Mouse (Mus musculus): ENCODE data around the gene Kif23. TPM values are rescaled to one million over a fixed set of nuclear protein-coding genes. Genes with fewer than 3 reads are reported as not detected.

Gene Kif23
- 61.9 and 66.8 TPM in 2 replicates for polyA plus RNA-seq (2016; fragmentation: Nextera tagmentation; extraction: Ambion mirVana)

DNA sequence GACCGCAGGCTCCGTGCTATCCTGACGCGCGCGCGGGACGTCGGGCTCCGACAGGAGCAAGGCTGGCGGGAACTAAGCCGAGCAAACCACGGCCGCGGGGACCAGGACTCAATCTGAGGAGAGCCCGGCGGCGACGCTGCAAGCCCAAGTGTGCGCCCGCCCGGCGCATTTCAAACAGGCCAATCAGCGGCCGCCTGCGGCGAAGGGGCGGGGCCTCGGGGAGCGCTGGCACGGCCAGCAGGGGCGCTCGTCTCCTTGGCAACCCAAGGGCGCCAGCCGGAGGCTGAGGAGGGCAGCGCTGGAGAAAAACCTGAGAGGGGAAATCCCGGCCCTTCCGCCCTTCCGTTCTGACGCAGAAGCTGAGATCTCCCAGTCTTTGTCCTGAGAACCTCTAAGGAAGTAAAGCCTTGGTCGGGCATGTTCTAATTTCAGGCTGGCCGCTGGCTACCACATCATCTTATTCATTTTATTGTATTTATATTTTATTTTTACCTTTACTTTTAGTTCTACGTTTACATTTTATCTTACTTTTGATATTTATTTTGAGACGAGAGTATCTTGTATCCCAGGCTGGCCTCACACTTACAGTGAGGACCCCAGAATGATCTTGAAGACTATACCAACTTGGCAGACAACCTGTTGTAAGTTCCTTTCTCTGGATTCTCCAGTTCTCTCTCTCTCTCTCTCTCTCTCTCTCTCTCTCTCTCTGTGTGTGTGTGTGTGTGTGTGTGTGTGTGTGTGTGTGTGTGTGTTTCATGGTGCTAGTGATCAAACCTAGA is at the start of gene Kif23:
TSS of gene Kif23 (minus strand) at position 152 of the 779 bp plus-strand sequence.
- Histone ChIP-seq H3K4me2 (replicated peaks) (peak within 1 kb of the TSS; percentile 97), H3K9me3 (no peaks in the 10 kb centered on the region), H3K9ac (peak within 1 kb of the TSS; percentile 77), H3K27me3 (replicated peaks) (no peaks in the 10 kb centered on the region), H3K27ac (no peak within 1 kb of the TSS), H3K4me1 (peaks cover 19% of the 10 kb centered on the region), H3K4me3 (peak within 1 kb of the TSS; percentile 76), H3K36me3 (peaks cover 7% of the 10 kb centered on the region; the same call in 1 of the 2 replicates)
- WGBS = under 1% methylated on average over 44 of the region's 44 CpGs
- ATAC-seq (ENCODE audit: low FRiP score, low read depth) = peak; percentile 91

DNA sequence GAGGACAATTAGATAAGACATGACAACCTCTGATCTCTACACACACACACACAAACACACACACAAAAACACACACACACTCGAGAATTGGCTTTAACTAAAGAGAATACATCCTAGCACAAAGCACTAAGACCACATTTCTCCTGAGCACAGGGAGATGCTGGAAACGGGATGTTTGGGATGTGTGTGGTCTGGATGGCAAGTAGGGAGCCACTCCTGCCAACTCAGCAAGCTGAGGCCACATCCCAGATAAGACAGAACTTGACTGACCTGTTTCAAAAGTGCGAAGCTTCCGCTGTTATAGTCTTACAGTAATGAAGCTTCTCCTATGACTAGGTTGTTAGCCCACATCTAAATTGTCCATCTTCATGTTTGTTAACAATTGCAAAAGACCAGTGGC is 44.6 kb upstream of the Kif23 start:
- Histone ChIP-seq H3K4me2 (replicated peaks) (no peak overlapping the region), H3K27me3 (replicated peaks) (no peaks in the 10 kb centered on the region), H3K9me3 (no peaks in the 10 kb centered on the region), H3K4me1 (no peaks in the 10 kb centered on the region), H3K36me3 (no peaks in the 10 kb centered on the region), H3K9ac (no peak overlapping the region), H3K4me3 (no peak overlapping the region), H3K27ac (no peak overlapping the region)
- 82% methylated on average over 4 of the region's 4 CpGs for WGBS
- ATAC-seq (ENCODE audit: low FRiP score, low read depth) = no peak

DNA sequence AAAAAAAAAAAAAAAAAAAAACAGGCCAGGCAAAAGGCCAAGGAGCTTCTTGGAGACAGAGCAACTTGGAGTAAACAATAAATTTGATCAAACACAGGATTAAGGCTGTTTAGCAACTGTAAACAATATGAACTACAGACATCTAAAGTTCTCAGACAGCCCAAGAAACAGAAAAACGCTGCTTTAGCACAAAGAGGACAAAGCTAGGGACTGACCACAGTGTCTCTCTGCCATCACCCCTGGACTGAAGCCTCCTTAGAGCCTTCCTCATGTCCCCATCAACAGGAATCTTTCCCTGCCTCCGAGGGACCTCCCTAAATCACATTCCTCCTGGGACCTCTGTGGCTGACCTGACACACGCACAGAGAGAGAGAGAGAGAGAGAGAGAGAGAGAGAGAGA is 44.2 kb upstream of the Kif23 start:
- no peaks in the 10 kb centered on the region for H3K36me3 ChIP-seq
- WGBS = 45% methylated on average over 3 of the region's 3 CpGs
- H3K27ac ChIP-seq = no peak overlapping the region
- H3K9me3 ChIP-seq = no peaks in the 10 kb centered on the region
- H3K4me1 ChIP-seq = no peaks in the 10 kb centered on the region
- no peak overlapping the region for H3K4me3 ChIP-seq
- no peak overlapping the region for H3K9ac ChIP-seq
- no peak for ATAC-seq (ENCODE audit: low FRiP score, low read depth)
- H3K4me2 ChIP-seq (replicated peaks) = no peak overlapping the region
- no peaks in the 10 kb centered on the region for H3K27me3 ChIP-seq (replicated peaks)

DNA sequence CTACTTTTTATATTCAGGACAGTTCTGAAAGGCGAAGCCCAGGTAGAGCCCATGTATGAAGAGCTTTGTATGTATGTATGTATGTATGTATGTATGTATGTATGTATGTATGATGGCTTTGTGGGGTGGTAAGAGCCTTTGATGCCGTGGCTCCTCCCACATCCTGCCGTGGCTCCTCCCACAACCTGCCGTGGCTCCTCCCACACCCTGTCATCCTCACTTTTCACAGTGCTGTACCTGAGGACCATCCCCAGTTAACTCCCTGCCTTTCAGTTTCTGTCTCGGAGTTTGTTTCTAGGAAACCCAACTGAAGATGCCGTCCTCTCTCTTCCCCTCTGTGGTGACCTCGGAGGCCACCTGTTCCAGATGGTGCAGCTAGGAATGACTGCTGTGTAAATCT is 39.5 kb upstream of the Kif23 start:
- Histone ChIP-seq H3K36me3 (no peaks in the 10 kb centered on the region), H3K4me1 (no peaks in the 10 kb centered on the region), H3K4me3 (no peak overlapping the region), H3K27me3 (replicated peaks) (no peaks in the 10 kb centered on the region), H3K9ac (no peak overlapping the region), H3K27ac (no peak overlapping the region), H3K4me2 (replicated peaks) (no peak overlapping the region), H3K9me3 (no peaks in the 10 kb centered on the region)
- whole genome bisulfite sequencing = 86% methylated on average over 7 of the region's 7 CpGs
- no peak for ATAC-seq (ENCODE audit: low FRiP score, low read depth)

DNA sequence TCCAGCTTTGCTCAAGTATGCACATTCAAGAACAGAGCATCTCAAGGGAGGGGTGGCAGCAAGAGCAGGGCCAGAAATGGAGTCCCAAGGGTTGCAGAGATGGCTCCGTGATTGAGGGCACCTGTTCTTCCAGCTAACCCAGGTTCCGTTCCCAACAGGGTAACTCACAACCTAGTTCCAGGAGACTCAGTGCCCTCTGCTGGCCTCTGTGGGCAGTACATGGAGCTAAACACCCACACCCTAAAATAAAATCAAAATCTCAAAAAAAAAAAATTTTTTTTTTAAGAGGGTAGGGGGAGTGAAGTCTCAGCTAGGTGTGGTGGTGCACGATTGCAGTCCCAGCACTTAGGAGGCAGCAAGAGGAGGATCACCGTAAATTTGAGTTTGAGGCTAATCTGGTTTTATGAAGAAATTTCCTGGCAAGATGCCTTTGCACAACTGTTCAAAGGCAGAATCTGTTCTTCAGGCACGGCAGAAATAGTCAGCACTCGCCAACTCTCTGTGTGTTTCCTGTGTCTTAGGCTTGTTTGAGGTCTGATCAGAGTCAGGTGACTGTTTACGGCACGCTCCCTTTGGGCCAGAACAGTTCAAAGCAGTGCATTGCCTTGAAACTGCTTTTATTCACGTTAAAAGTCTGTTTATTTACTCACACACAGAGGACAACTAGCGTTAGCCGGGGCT is 38.7 kb upstream of the Kif23 start:
- Histone ChIP-seq H3K36me3 (no peaks in the 10 kb centered on the region), H3K9ac (no peak overlapping the region), H3K9me3 (no peaks in the 10 kb centered on the region), H3K4me2 (replicated peaks) (no peak overlapping the region), H3K4me1 (no peaks in the 10 kb centered on the region), H3K27ac (no peak overlapping the region), H3K4me3 (no peak overlapping the region), H3K27me3 (replicated peaks) (no peaks in the 10 kb centered on the region)
- 60% methylated on average over 11 of the region's 11 CpGs for WGBS
- ATAC-seq (ENCODE audit: low FRiP score, low read depth) = no peak

DNA sequence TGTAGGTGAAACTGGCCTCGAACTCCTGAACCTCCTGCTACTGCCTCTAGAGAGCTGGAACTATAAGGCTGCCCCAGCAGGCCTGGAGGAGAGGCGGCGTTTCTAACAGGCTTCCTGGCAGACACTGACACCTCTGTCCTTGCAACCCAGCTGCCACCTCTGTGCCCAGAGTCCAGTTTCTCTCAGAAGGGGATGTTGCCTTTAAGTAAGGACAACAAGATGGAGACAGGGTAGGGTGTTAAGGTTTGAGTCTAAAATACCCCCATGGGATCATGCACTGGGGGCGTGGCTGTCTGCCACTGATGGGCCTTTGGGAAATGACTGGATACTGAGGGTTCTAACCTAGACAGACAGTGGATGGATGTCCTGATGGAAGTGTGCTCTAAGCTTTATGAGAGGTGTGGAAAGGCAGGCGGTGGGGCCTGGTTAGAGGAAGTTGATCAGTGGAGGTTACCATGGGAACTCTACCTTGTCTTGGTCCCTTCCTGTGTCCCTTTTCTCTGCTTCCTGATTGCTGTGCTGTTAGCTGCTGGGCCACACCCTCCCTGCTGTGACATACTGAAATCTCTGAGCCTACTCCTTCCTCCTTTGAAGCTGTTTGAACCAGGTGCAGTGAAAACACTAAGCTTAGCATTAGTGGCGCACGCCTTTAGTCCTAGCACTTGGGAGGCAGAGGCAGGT is 36.5 kb upstream of the Kif23 start:
- no peaks in the 10 kb centered on the region for H3K27me3 ChIP-seq (replicated peaks)
- ATAC-seq (ENCODE audit: low FRiP score, low read depth) = no peak
- WGBS = 81% methylated on average over 7 of the region's 7 CpGs
- H3K27ac ChIP-seq = no peak overlapping the region
- no peaks in the 10 kb centered on the region for H3K9me3 ChIP-seq
- H3K4me1 ChIP-seq = no peaks in the 10 kb centered on the region
- no peak overlapping the region for H3K4me3 ChIP-seq
- no peak overlapping the region for H3K4me2 ChIP-seq (replicated peaks)
- H3K36me3 ChIP-seq = no peaks in the 10 kb centered on the region
- H3K9ac ChIP-seq = no peak overlapping the region

DNA sequence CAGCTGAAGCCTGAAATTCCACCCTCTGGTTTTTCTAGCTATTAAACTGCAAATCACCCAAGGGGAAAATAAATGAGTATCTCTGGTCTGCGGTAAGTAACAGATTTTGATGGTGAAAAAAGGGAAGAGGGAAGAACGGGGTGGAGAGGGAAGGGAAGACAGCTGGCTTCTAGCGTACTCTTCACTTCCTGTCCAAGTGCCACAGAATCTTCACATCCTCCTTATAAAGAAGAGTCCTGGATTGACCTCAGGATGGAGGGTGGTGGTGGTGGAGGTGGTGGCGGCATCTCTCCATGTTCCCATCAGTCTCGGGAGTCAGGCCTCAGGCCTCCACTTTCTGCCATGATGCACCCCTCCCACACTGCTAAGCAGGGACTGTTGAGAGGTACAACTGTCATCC is 35.3 kb upstream of the Kif23 start:
- WGBS = 83% methylated on average over 5 of the region's 5 CpGs
- H3K27me3 ChIP-seq (replicated peaks) = no peaks in the 10 kb centered on the region
- H3K27ac ChIP-seq = no peak overlapping the region
- no peak overlapping the region for H3K4me2 ChIP-seq (replicated peaks)
- H3K4me3 ChIP-seq = no peak overlapping the region
- H3K36me3 ChIP-seq = no peaks in the 10 kb centered on the region
- no peak overlapping the region for H3K9ac ChIP-seq
- no peaks in the 10 kb centered on the region for H3K9me3 ChIP-seq
- no peak for ATAC-seq (ENCODE audit: low FRiP score, low read depth)
- no peaks in the 10 kb centered on the region for H3K4me1 ChIP-seq

DNA sequence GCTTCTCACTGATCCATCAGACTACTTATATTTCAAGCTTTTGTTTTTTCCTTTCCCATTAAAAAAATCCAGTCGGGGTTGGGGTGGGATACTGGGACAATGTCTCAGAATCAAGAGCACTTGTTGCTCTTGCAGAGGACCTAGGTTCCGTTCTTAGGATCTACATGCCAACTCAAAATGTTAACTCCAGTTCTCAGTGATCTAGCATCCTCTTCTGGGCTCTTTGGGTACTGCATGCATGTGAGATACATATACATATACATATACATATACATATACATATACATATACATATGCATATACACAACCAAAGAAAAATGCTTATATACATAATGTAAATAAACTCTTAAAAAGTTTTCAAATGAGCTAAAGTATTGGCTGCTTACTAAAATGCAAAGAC is 33.4 kb upstream of the Kif23 start:
- H3K36me3 ChIP-seq = no peaks in the 10 kb centered on the region
- H3K4me2 ChIP-seq (replicated peaks) = no peak overlapping the region
- no peaks in the 10 kb centered on the region for H3K9me3 ChIP-seq
- no peaks in the 10 kb centered on the region for H3K4me1 ChIP-seq
- no peak overlapping the region for H3K27ac ChIP-seq
- ATAC-seq (ENCODE audit: low FRiP score, low read depth) = no peak
- no peak overlapping the region for H3K4me3 ChIP-seq
- 93% methylated on average over 2 of the region's 2 CpGs for WGBS
- H3K27me3 ChIP-seq (replicated peaks) = no peaks in the 10 kb centered on the region
- H3K9ac ChIP-seq = no peak overlapping the region

DNA sequence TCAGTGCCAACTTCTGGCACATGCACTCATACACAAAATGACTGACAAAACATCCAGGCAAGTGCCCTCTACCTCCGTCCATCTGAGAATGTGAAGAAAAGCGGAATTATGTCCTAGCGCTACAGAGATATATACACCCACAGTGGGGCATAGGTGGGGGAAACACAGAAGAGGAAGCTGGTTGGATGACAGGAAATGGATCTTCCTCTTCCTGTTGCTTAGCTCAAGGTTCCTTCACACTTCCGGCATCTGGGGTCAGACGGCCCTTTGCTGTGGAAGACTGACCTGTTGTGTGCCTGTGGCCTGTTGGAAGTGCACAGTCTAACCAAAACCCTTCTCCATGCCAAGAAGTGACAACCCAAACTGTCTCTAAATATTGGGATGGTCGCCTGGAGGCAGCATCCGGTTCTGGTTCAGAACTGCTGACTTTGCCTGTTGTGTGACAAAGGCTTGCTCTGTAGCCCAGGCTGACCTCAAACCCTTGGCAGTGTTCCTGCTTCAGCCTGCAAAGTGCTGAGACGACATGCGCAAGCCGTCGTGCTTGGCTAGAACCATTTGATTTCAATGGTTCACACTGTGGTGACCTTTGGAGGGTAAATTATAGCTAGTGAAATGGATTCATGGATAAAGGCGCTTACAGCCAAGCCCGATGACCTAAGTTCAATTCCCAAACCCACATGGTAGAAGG is 30.8 kb upstream of the Kif23 start:
- no peak overlapping the region for H3K4me2 ChIP-seq (replicated peaks)
- no peak overlapping the region for H3K27ac ChIP-seq
- WGBS = 91% methylated on average over 13 of the region's 13 CpGs
- no peaks in the 10 kb centered on the region for H3K9me3 ChIP-seq
- no peak overlapping the region for H3K4me3 ChIP-seq
- no peak for ATAC-seq (ENCODE audit: low FRiP score, low read depth)
- no peak overlapping the region for H3K9ac ChIP-seq
- no peaks in the 10 kb centered on the region for H3K4me1 ChIP-seq
- H3K36me3 ChIP-seq = no peaks in the 10 kb centered on the region
- no peaks in the 10 kb centered on the region for H3K27me3 ChIP-seq (replicated peaks)

DNA sequence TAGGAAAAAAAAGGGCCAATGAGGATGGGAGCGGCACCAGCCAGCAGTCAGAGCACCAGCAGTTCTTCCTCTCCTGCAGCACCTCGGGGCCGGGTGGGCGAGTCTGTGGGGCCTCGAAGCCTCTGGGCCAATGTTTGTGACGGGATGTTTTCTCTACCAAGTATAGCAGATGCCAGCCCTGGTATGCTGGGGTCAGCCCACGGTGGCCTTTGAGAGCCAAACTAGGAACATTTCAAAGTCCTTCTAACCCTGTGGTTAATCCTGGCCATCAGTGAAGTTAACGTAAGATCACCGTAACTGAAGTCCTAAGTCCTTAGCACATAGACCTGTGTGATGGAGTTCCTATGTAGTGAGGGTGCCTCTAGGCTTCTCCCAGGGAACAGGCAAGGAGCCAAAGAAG is 25.5 kb upstream of the Kif23 start:
- Histone ChIP-seq H3K27me3 (replicated peaks) (no peaks in the 10 kb centered on the region), H3K27ac (no peak overlapping the region), H3K4me1 (no peaks in the 10 kb centered on the region; the same call in 1 of the 2 replicates), H3K9ac (no peak overlapping the region), H3K4me2 (replicated peaks) (no peak overlapping the region), H3K9me3 (no peaks in the 10 kb centered on the region), H3K4me3 (no peak overlapping the region), H3K36me3 (no peaks in the 10 kb centered on the region)
- WGBS = 51% methylated on average over 9 of the region's 9 CpGs
- no peak for ATAC-seq (ENCODE audit: low FRiP score, low read depth)

DNA sequence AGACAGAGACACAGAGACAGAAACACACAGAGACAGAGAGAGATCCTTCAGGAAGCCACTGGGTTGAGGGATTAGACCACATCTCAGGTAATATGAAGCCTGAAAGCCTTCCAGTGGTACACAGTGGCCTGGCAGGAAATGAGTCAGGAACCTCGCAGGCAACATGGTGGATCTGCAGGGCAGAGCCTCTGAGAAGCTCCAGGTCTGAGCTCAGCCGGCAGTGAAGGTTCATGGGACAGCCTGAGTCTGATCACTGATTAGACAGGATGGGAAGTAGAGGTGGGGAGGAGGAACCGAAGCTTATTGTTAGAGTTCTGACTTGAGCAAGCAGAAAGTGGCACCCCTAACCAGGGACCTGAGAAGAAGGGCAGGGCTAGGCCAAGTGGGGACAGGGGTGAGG is 24.5 kb upstream of the Kif23 start:
- no peak for ATAC-seq (ENCODE audit: low FRiP score, low read depth)
- no peaks in the 10 kb centered on the region for H3K36me3 ChIP-seq
- WGBS = 86% methylated on average over 3 of the region's 3 CpGs

DNA sequence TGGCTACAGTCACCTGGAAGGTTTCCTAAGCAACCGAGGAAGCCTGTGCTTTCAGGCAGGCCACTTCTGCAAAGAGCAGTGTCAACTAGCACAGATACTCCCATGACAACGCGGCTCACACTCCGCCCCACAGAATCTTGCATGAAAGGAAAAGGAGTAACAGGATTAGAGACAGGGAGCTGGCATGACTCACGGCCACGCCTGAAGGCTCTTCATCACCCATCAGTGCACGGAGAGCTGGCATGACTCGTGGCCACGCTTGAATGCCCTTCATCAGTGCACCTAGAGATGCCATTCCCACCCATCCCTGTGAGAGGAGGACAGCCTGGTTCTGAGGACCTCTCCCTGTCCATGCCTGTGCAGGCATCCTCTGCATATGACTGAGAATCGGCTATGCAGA is 20.8 kb upstream of the Kif23 start:
- no peak for ATAC-seq (ENCODE audit: low FRiP score, low read depth)
- Histone ChIP-seq H3K4me1 (no peaks in the 10 kb centered on the region; the same call in 1 of the 2 replicates), H3K9me3 (no peaks in the 10 kb centered on the region), H3K4me2 (replicated peaks) (no peak overlapping the region), H3K9ac (no peak overlapping the region), H3K36me3 (no peaks in the 10 kb centered on the region), H3K27ac (no peak overlapping the region), H3K27me3 (replicated peaks) (no peaks in the 10 kb centered on the region), H3K4me3 (no peak overlapping the region)
- WGBS = 85% methylated on average over 10 of the region's 10 CpGs

More for the DNA sequence above, 24.5 kb upstream of the Kif23 start:
- H3K27ac ChIP-seq = no peak overlapping the region
- no peaks in the 10 kb centered on the region; the same call in 1 of the 2 replicates for H3K4me1 ChIP-seq
- H3K9ac ChIP-seq = no peak overlapping the region
- H3K4me2 ChIP-seq (replicated peaks) = no peak overlapping the region
- H3K9me3 ChIP-seq = no peaks in the 10 kb centered on the region
- H3K27me3 ChIP-seq (replicated peaks) = no peaks in the 10 kb centered on the region
- H3K4me3 ChIP-seq = no peak overlapping the region

All from neural tube, embryonic 12.5 days (tissue).